Mouse (Mus musculus): ENCODE data around the gene Pacrg. TPM values are rescaled to one million over a fixed set of nuclear protein-coding genes. Genes with fewer than 3 reads are reported as not detected.

The Pacrg gene
- polyA plus RNA-seq, 1 experiment from 2014 or later, result 22.5 TPM

- no peaks in the 10 kb centered on the region for H3K4me1 ChIP-seq (ENCODE audit: control insufficient read depth, insufficient read depth, low read length)
- H3K4me3 ChIP-seq (ENCODE audit: low read depth, low read length), result no peak overlapping the region
- no peak overlapping the region for H3K4me2 ChIP-seq (ENCODE audit: low read length)
- H3K27me3 ChIP-seq (ENCODE audit: control insufficient read depth, insufficient read depth, low read depth, low read length), result no peaks in the 10 kb centered on the region
- H3K9ac ChIP-seq (ENCODE audit: low read depth, low read length), result no peak overlapping the region
- WGBS, result 85% methylated on average over 7 of the region's 7 CpGs
- no peak overlapping the region for H3K27ac ChIP-seq (ENCODE audit: low read length)
- H3K9me3 ChIP-seq (replicated peaks; ENCODE audit: control insufficient read depth, low read length, poor library complexity, severe bottlenecking), result no peaks in the 10 kb centered on the region
- no peaks in the 10 kb centered on the region for H3K36me3 ChIP-seq (ENCODE audit: control insufficient read depth, insufficient read depth, low read length)
- no peak for ATAC-seq
Observed at GRCm38 (mm10) chr17:10588922-10589400, 251.2 kb downstream of the Pacrg start.

GRCm38 (mm10) chr17:10583301-10583700 lies 256.8 kb downstream of the Pacrg start:
- H3K4me1 ChIP-seq (ENCODE audit: control insufficient read depth, insufficient read depth, low read length), result no peaks in the 10 kb centered on the region
- H3K4me3 ChIP-seq (ENCODE audit: low read depth, low read length), result no peak overlapping the region
- H3K9ac ChIP-seq (ENCODE audit: low read depth, low read length), result no peak overlapping the region
- WGBS, result 31% methylated on average over 3 of the region's 3 CpGs
- ATAC-seq, result no peak
- H3K9me3 ChIP-seq (replicated peaks; ENCODE audit: control insufficient read depth, low read length, poor library complexity, severe bottlenecking), result no peaks in the 10 kb centered on the region
- no peak overlapping the region for H3K27ac ChIP-seq (ENCODE audit: low read length)
- H3K27me3 ChIP-seq (ENCODE audit: control insufficient read depth, insufficient read depth, low read depth, low read length), result no peaks in the 10 kb centered on the region
- H3K4me2 ChIP-seq (ENCODE audit: low read length), result no peak overlapping the region
- no peaks in the 10 kb centered on the region for H3K36me3 ChIP-seq (ENCODE audit: control insufficient read depth, insufficient read depth, low read length)

- H3K4me2 ChIP-seq (ENCODE audit: low read length), result no peak overlapping the region
- H3K9me3 ChIP-seq (replicated peaks; ENCODE audit: control insufficient read depth, low read length, poor library complexity, severe bottlenecking), result no peaks in the 10 kb centered on the region
- WGBS, result 73% methylated on average over 7 of the region's 7 CpGs
- no peak for ATAC-seq
- H3K4me3 ChIP-seq (ENCODE audit: low read depth, low read length), result no peak overlapping the region
- no peaks in the 10 kb centered on the region for H3K27me3 ChIP-seq (ENCODE audit: control insufficient read depth, insufficient read depth, low read depth, low read length)
- no peaks in the 10 kb centered on the region for H3K36me3 ChIP-seq (ENCODE audit: control insufficient read depth, insufficient read depth, low read length)
- H3K27ac ChIP-seq (ENCODE audit: low read length), result no peak overlapping the region
- no peaks in the 10 kb centered on the region for H3K4me1 ChIP-seq (ENCODE audit: control insufficient read depth, insufficient read depth, low read length)
- H3K9ac ChIP-seq (ENCODE audit: low read depth, low read length), result no peak overlapping the region
Observed at GRCm38 (mm10) chr17:10575306-10575705, 264.8 kb downstream of the Pacrg start.

GRCm38 (mm10) chr17:10572436-10572835 lies 267.7 kb downstream of the Pacrg start:
- WGBS, result 85% methylated on average over 4 of the region's 4 CpGs
- no peak for ATAC-seq
- H3K36me3 ChIP-seq (ENCODE audit: control insufficient read depth, insufficient read depth, low read length), result no peaks in the 10 kb centered on the region

GRCm38 (mm10) chr17:10569270-10569669 lies 270.8 kb downstream of the Pacrg start:
- Histone ChIP-seq H3K4me1 (ENCODE audit: control insufficient read depth, insufficient read depth, low read length) (no peaks in the 10 kb centered on the region), H3K36me3 (ENCODE audit: control insufficient read depth, insufficient read depth, low read length) (no peaks in the 10 kb centered on the region), H3K9me3 (replicated peaks; ENCODE audit: control insufficient read depth, low read length, poor library complexity, severe bottlenecking) (no peaks in the 10 kb centered on the region), H3K9ac (ENCODE audit: low read depth, low read length) (no peak overlapping the region), H3K27me3 (ENCODE audit: control insufficient read depth, insufficient read depth, low read depth, low read length) (no peaks in the 10 kb centered on the region), H3K27ac (ENCODE audit: low read length) (no peak overlapping the region), H3K4me2 (ENCODE audit: low read length) (no peak overlapping the region), H3K4me3 (ENCODE audit: low read depth, low read length) (no peak overlapping the region)
- 87% methylated on average over 10 of the region's 10 CpGs for WGBS
- no peak for ATAC-seq

More at GRCm38 (mm10) chr17:10572436-10572835, 267.7 kb downstream of the Pacrg start:
- Histone ChIP-seq H3K9me3 (replicated peaks; ENCODE audit: control insufficient read depth, low read length, poor library complexity, severe bottlenecking) (no peaks in the 10 kb centered on the region), H3K27me3 (ENCODE audit: control insufficient read depth, insufficient read depth, low read depth, low read length) (no peaks in the 10 kb centered on the region), H3K27ac (ENCODE audit: low read length) (no peak overlapping the region), H3K4me1 (ENCODE audit: control insufficient read depth, insufficient read depth, low read length) (no peaks in the 10 kb centered on the region), H3K4me2 (ENCODE audit: low read length) (no peak overlapping the region), H3K4me3 (ENCODE audit: low read depth, low read length) (no peak overlapping the region), H3K9ac (ENCODE audit: low read depth, low read length) (no peak overlapping the region)

GRCm38 (mm10) chr17:10567411-10567810 lies 272.7 kb downstream of the Pacrg start:
- Histone ChIP-seq H3K9me3 (replicated peaks; ENCODE audit: control insufficient read depth, low read length, poor library complexity, severe bottlenecking) (no peaks in the 10 kb centered on the region), H3K4me1 (ENCODE audit: control insufficient read depth, insufficient read depth, low read length) (no peaks in the 10 kb centered on the region), H3K4me2 (ENCODE audit: low read length) (no peak overlapping the region), H3K36me3 (ENCODE audit: control insufficient read depth, insufficient read depth, low read length) (no peaks in the 10 kb centered on the region), H3K27ac (ENCODE audit: low read length) (no peak overlapping the region), H3K27me3 (ENCODE audit: control insufficient read depth, insufficient read depth, low read depth, low read length) (no peaks in the 10 kb centered on the region), H3K4me3 (ENCODE audit: low read depth, low read length) (no peak overlapping the region), H3K9ac (ENCODE audit: low read depth, low read length) (no peak overlapping the region)
- WGBS, result 94% methylated on average over 3 of the region's 3 CpGs
- ATAC-seq, result no peak

- WGBS, result 94% methylated on average over 5 of the region's 5 CpGs
- no peak overlapping the region for H3K9ac ChIP-seq (ENCODE audit: low read depth, low read length)
- no peaks in the 10 kb centered on the region for H3K36me3 ChIP-seq (ENCODE audit: control insufficient read depth, insufficient read depth, low read length)
- no peaks in the 10 kb centered on the region for H3K4me1 ChIP-seq (ENCODE audit: control insufficient read depth, insufficient read depth, low read length)
- no peak overlapping the region for H3K4me3 ChIP-seq (ENCODE audit: low read depth, low read length)
- no peaks in the 10 kb centered on the region for H3K27me3 ChIP-seq (ENCODE audit: control insufficient read depth, insufficient read depth, low read depth, low read length)
- no peak overlapping the region for H3K27ac ChIP-seq (ENCODE audit: low read length)
- no peaks in the 10 kb centered on the region for H3K9me3 ChIP-seq (replicated peaks; ENCODE audit: control insufficient read depth, low read length, poor library complexity, severe bottlenecking)
- no peak for ATAC-seq
- no peak overlapping the region for H3K4me2 ChIP-seq (ENCODE audit: low read length)
Observed at GRCm38 (mm10) chr17:10564191-10564590, 275.9 kb downstream of the Pacrg start.

- 91% methylated on average over 7 of the region's 7 CpGs for WGBS
- Histone ChIP-seq H3K4me1 (ENCODE audit: control insufficient read depth, insufficient read depth, low read length) (no peaks in the 10 kb centered on the region), H3K36me3 (ENCODE audit: control insufficient read depth, insufficient read depth, low read length) (no peaks in the 10 kb centered on the region), H3K4me2 (ENCODE audit: low read length) (no peak overlapping the region), H3K4me3 (ENCODE audit: low read depth, low read length) (no peak overlapping the region), H3K27ac (ENCODE audit: low read length) (no peak overlapping the region), H3K9me3 (replicated peaks; ENCODE audit: control insufficient read depth, low read length, poor library complexity, severe bottlenecking) (no peaks in the 10 kb centered on the region), H3K27me3 (ENCODE audit: control insufficient read depth, insufficient read depth, low read depth, low read length) (no peaks in the 10 kb centered on the region), H3K9ac (ENCODE audit: low read depth, low read length) (no peak overlapping the region)
- ATAC-seq, result no peak
Observed at GRCm38 (mm10) chr17:10562871-10563270, 277.2 kb downstream of the Pacrg start.

- H3K27ac ChIP-seq (ENCODE audit: low read length), result no peak overlapping the region
- no peak overlapping the region for H3K9ac ChIP-seq (ENCODE audit: low read depth, low read length)
- no peak for ATAC-seq
- no peak overlapping the region for H3K4me3 ChIP-seq (ENCODE audit: low read depth, low read length)
- 29% methylated on average over 3 of the region's 3 CpGs for WGBS
- H3K36me3 ChIP-seq (ENCODE audit: control insufficient read depth, insufficient read depth, low read length), result no peaks in the 10 kb centered on the region
- no peak overlapping the region for H3K4me2 ChIP-seq (ENCODE audit: low read length)
- H3K9me3 ChIP-seq (replicated peaks; ENCODE audit: control insufficient read depth, low read length, poor library complexity, severe bottlenecking), result no peaks in the 10 kb centered on the region
- H3K27me3 ChIP-seq (ENCODE audit: control insufficient read depth, insufficient read depth, low read depth, low read length), result no peaks in the 10 kb centered on the region
- H3K4me1 ChIP-seq (ENCODE audit: control insufficient read depth, insufficient read depth, low read length), result no peaks in the 10 kb centered on the region
Observed at GRCm38 (mm10) chr17:10560053-10560452, 280.1 kb downstream of the Pacrg start.

Data from midbrain, embryonic 16.5 days (tissue).